Mouse (Mus musculus) urinary bladder, postnatal 14 days (tissue): ENCODE data around the gene Ube2n.
"Not testable (repeated sequence)": the region's sequence is repeated elsewhere in the genome, so short reads cannot be mapped to it uniquely, and the experiment has no call there.

Experiments used
- DNase-seq: peaks from one replicate; pipeline ENCODE4 v3.0.0; 2021; ENCODE audit warnings: low spot score

Ube2n gene

DNA sequence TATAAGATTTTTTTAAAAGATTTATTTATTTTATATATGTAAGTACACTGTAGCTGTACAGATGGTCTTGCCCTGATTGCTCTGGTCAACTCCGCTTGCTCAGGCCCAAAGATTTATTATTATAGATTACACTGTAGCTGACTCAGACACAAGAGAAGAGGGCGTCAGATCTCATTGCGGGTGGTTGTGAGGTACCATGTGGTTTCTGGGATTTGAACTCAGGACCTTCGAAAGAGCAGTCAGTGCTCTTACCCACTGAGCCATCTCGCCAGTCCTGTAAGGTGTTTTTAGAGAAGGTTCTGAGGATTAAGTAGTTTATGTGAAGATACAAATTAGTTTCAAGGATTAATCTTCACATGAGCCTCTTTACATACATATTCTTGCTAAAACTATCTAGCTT lies 10.9 kb downstream of the Ube2n start:
- DNase-seq: no peak

DNA sequence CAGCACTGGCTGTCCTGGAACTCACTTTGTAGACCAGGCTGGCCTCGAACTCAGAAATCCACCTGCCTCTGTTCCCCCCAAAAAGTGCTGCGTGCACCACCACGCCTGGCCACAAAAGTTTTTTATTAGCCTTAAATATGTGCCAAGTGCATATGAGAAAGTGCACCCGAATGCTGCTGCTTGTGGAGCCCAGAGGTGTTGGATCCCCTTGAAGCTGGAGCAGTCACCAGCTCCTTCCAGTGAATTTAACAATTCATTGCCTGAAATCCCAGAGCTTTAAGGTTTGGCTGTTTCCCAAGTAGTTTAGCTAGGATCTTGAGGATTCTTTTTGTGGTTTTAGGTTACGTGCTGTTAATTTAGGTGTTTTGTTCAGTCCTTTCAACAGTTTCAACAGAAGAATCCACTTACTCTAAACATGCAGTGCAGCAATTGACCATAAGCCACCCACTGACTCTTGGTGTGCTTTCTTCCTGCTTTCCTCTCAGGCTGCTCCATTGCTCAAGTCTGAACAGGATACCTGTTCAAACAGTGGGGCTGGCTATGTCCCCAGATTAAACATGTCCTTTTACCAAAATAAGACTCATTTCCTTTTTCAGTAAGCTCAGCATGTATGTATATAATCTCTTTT lies 11.7 kb downstream of the Ube2n start:
- DNase-seq: no peak

DNA sequence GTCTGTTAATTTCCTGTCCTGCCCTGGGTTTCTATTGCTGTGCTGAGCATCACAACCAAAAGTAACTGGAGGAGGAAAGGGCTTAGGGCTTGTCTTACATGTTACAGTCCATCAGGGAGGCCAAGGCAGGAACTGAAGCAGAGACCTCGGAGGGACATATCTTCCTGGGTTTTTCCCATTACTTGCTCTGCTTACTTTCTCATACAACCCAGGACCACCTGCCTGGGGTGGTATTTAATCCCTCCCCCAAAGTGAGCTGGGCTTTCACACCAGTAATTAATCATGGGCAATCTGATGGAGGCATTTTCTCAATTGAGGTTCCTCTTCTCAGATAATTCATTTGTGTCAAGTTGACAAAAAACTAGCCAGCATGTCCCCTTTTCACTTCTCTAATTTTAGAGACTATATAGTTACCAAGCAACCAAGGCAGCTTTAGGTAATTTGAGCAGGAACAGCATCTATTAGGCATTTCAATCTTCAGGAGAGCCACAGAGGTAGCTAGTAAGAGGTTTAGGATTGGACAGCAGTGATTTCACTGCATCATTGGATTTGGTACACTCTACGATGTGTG lies 15.7 kb downstream of the Ube2n start:
- DNase-seq: no peak

DNA sequence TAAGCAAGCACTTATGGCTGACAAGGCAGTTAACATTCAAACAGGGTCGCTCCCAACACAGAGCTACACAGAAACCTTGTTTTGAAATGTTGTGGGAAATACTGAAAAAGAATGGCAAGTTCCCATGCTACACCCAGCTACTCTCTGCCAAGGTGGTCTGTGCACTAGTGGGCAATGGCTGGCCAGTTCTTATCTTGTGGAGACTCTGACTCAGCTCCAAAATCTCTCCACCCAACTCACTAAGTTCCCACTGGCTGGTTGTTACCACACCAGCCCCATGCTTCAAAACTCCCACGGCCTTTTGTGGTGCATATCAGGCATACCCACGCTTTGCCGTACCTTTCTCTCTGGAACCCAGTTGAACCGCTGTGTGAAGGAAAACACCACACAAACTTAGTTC lies 18.0 kb downstream of the Ube2n start:
- DNase-seq: no peak

DNA sequence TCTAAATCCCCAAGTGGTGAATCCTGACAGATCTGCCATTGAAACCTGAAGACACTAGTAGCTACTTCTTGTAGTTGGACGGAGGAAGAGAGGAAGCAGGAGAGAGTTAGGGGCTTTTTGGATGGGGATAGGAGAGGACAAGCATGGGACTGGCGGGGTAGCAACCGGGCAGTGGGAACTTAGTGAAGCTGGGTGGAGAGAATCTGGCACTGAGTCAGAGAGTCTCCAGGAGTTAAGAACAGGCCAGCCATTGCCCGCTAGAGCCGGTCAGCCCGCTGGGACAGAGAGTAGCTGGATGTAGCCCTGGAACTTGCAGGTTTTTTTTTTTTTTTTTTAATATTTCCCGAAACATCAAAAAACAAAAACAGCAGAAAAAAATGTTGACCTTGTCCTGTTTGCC lies 18.4 kb downstream of the Ube2n start:
- DNase-seq: no peak

DNA sequence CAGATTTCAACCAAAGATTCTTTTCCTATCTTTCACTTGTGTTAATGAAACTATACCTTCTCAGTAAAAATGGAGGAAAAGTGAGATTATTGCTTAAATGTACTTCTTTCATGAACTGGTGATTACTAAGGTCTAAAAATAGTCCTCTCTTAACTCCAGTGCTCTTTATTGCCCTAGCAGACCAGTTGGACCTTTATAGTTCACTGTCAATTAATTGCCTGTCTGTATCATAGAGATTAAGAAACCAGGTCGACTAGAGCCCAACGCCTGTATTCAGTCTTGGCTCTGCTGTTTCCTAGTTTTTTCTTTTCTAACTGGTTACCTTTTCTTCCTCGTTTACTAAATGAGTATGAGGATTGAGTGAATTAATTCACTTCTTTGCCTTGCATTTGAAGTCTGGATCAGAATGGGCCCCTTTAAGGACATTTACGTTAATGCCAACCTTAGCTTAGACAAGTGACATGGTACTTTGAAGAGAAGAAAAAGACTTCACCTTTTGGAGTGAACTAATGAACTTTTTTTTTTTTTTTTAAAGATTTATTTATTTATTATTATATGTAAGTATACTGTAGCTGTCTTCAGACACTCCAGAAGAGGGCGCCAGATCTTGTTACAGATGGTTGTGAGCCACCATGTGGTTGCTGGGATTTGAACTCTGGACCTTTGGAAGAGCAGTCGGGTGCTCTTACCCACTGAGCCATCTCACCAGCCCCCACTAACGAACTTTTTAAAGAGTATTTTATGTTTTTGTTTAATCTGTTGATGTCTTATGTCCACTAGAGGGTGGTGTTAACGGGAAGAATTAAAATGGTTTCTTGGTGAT lies 20.7 kb downstream of the Ube2n start:
- DNase-seq: no peak

DNA sequence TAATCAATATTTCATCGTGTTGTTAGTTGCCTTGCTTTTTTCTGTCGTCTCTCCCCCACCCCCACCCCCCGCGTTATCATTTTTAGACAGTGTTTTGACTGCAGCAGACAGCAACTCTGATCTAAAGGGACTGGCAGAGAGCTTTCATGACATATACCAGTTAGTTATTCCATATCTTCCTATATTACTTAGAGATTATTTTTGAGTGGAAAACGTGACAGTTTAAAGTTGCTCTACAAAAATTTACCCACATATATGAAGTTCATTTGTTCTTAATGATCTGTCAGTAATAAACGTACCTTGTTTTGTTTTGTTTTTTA lies 21.2 kb downstream of the Ube2n start:
- no peak for DNase-seq

DNA sequence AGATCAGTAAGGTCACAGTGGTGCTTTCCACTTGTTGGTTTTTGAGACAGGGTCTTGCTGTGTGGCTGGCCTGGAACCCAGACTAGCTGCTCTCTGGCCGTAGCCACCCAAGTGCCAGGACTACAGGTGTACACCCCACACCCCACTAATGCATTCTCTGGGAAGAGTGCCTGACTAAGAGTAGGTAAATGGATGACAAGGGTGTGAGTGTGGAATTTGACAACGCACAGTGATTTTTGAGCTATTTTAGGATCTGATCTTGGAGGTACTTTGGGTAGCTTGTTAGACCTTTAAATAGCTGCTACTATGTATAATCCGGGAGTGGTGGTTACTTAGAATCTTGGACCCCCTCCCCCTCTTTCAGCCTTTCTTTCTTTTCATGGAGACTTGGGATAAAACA lies 24.3 kb downstream of the Ube2n start:
- no peak for DNase-seq

DNA sequence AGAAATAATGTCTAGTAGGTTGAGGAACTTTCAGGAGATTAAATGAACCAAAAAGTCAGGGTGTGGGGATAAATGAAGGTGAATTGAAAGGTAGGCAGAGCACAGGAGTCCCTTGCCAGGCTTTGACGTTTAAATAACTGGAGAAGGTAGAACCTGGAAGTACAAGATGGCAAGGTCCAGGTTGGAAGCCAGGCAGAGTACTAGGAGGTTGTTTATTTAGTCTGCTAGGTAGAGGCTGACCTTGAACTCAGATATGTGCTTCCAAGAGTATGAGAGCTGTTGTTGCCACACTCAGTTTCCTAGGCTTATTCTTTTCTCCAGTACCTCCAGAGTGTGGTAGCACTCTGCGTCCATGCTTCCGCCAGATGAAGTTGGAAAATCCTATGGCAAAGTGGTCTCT lies 24.9 kb downstream of the Ube2n start:
- DNase-seq: no peak

DNA sequence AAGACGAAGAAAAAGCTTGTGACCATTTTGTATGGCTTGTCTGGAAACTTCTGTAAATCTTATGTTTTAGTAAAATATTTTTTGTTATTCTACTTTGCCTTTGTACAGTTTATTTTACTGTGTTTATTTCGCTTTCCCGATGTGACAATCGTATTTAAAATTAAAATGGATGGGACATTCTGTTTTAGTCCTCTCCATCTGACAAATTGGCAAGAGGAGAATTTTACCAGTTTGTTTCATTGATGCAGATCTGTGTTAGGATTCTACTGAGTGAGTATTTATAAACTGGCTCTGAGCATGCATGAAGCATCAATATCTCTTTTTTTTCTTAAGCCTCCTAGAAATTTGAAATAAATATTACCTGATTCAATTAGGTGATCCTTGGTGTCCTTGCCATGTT lies 28.0 kb downstream of the Ube2n start:
- no peak for DNase-seq

DNA sequence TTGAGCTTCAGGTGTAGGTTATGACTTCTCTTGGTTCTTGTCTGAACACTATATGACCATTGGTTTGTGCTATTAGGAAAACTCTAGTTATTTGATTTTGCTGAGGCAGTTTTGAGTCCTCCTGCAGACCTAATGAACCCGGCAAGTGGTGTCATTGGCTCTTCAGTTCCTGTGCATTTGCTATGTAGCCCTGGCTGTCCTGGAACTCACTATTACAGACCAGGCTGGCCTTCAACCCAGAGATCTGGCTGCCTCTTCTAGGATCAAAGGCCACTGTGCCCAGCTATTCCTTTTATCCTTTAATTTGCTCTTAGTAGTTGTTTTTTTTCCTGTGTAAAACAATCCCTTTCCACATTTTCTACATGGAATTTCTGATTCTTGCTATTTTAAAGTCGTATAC lies 28.4 kb downstream of the Ube2n start:
- no peak for DNase-seq

DNA sequence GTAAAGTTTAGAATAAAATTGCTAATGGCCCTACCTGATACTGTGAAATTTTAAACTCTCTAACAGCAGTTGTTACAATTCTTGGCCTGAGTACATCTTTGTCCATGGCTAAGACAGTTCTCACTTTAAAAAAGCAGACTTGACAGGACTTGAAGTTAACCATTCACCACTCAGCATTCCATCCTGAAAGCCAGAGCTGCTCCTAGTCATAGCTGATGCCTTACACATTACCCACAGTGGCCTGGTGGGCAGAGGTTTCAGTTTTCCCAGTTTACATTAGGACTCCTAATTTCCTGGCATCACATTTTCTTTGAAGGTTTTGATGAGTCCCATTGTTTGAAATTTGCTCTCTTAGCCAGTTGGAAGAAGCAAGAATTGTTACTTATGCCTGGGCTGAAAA lies 29.1 kb downstream of the Ube2n start:
- DNase-seq: no peak

DNA sequence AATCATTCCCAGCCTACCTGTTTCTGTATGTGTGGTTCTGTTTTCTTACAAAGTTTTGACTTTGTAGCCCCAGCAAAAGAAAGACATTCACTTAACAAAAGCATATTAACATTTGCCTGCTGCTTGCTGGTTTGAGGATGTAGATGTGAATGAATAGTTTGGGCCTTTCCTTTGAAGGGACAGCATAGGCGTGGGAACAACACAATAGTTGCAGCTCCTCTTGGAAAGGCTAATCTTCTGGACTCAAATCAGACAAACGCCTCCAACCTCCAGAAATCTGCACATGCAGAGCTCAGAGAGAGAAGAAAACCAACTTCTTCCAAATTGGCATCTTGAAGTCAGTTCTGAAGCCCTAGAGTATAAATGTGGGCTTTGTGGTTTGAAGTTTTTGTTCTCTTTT lies 29.7 kb downstream of the Ube2n start:
- no peak for DNase-seq

DNA sequence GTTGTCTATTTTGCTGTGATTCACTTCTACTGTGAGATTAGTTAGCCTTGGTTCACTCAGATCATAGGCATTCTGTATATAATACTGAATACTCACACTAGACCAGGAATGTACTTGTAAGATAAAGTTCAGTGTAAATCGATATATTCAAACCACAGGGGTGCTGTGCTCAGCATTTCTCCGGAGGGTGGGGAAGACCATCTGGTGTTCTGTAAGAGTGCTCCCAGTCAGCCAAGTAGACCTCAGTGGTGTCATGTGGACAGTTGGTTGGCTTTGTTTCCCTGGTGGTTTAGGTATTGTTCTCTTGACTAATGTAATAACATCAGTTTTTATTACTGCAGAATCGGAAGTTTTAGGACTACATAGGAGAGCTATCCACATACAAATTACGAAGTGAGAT lies 30.1 kb downstream of the Ube2n start:
- DNase-seq: no peak

DNA sequence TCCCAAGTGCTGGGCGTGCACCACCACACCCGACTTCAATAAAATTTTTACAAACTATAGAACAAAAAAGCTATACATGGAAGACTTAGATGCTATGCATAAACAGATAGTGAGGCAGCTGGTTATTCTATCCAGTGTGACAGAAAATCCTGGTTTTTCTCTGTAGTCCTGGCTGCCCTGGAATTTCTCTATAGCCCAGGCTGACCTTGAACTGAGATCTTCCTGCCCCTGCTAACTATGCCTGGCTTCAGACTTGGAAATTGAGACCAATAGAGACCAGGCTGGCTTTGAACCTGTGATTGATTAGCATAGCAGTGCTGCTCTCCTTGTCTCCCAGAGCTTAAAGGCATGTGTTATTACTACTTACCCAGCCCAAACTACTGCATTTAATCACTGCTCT lies 31.2 kb downstream of the Ube2n start:
- DNase-seq: no peak

DNA sequence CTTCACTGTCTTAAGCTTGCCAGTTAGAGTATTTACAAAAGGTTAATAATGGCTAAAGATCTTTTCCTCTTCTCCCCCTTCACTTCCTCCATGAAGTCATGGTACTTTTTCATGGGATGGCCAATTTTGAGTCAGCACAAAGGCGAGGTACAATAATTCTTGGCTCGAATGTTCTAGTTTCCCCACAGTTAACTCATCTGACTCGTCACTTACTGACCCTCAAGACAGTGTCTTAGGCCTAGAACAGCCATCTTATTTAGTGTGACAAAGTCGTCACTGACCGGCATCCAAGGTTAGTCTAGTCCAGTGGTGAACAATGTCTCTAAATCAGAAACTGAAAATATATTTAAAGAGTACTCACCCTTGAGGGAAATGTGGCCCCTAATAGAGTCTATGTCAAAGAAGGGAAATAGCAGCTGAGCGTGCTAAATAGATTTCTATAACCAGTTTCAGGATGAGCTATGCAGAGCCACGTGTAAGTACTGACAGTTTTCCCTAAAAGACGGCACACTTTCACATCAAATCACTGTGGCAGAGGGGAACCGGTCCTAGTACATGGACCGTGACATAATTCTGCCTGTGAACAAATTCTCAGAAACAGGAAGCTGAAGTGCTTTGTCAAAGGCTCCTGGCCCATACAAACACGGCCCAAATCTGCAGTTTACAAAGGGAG lies 33.3 kb downstream of the Ube2n start:
- no peak for DNase-seq

DNA sequence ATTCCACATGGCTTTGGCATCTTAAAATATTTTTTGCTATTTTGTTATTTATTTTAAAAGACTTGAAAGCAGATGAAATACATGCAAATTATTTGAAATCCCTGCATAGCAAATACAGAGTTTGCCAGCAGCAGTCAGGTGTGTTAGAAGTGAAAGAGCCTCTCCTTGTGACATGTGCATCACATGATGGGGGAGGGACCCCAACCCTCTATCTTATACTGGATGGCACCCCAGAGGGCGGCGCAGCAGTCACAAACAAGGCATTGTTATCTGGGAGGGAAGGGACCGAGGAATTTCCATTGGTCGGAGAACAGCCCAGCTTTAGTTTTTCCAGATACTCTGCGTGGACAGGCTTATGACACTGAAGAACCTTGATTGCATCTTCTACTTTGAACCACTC lies 34.1 kb downstream of the Ube2n start:
- DNase-seq: not testable (repeated sequence)

DNA sequence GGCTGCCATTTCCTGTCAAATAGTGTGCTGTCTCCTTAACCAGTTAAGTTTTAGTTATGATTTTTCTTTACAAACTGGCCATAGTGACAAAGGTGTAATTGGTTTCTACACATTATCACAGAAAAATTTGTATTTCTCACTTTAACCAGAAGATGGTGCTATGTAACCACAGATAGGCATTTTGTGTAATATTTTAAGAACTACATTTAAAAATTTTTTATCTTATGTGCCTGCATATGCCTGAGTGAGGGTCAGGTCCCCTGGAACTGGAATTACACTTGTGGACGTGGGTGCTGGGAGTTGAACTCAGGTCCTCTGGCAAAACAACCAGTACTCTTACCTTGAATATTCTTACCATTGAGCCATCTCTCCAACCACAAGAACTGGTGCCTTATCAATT lies 35.6 kb downstream of the Ube2n start:
- no peak for DNase-seq

DNA sequence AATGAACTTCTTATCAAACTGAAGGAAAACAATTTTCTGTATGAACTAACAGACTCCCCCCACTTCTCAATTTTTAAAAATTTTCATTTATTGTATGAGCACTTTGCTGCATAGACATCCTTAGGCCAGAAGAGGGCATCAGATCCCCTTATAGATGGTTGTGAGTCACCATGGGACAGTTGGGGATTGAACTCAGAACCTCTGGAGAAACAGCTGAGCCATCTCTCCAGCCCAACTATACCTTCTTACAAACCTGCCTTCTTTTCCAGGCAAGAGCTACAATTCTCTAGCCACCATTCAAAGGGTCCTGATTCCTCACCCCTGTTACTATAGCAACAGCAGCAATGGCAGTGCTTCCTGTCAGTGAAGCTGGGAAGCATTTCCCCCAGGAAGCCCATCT lies 36.8 kb downstream of the Ube2n start:
- DNase-seq: no peak

DNA sequence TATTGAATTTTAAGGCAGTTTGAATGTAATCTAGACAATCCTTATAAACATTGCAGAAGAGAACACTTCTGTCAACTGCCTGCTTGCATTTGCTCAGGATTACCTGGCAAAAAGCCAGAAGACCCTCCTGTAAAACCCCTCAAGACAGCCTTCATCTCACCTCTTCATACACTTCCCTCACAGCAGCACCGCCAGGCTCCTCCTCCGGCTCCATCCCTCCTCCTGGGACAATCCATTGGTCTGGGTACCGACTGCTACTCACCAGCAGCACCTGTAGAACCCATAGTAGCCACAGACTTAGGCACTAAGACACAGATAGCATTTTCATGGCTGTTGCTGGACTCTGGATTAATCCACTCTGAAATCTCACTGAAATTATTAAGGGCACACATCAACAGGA lies 37.4 kb downstream of the Ube2n start:
- no peak for DNase-seq

DNA sequence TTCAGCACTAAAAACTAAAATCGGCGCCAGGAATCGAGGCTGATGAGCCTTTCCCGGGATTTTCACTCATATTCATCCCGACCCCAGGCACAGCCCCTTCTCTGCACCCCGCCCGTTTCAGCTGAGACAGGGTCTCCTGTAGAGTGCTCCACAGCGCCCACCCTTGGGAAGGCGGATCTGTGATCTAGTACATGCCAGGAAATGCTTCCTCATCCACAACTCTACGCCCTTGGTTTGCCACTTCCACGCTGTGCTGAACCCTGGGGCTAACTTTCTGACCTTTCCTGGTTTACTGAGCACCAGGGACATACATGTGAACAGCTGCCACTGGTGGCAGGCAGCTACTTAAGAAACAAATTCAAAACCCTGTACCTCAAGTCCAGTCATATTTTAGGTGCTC lies 40.9 kb downstream of the Ube2n start:
- no peak for DNase-seq

DNA sequence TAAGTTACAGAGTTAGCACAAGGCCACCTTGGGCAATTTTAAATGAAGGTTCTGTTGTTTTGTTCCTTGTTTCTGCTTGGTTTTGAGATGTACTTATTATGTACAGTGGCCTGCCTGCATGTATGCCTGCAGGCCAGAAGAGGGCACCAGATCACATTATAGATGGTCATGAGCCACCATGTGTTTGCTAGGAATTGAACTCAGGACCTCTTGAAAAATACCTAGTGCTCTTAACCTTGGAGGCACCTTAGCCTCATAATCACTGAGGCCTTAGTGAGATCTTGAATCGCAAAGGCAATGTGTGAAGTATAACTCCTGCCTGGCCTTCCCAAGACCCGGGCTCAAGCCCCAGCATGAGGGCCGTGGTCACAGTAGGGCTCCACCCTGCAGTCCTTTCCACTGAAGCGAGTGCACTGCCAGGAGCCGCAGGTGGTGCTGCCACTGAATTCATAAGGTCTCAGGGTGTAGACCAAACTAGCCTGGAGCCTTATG lies 42.4 kb downstream of the Ube2n start:
- DNase-seq: no peak

DNA sequence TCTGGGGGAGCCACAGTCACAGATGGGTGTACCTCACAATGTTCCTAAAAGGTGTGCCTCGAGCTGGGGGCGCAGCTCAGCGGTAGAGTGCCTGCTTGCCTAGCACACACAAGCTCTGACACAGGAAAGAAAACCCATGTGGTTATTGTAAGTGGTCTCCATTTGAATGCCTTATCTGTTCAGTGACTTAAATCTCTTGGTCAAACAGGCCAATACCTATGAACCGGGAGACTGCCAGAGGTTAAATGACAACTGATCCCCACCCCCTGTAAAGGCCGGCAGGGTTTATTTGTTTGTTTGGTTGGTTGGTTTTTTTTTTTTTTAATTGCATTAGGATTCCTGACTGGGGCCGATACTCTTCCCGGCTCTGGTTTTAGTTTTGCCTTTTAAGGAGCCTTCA lies 44.5 kb downstream of the Ube2n start:
- DNase-seq: no peak
